Mouse (Mus musculus): Measurements from ENCODE around the gene Kng1.

DNA sequence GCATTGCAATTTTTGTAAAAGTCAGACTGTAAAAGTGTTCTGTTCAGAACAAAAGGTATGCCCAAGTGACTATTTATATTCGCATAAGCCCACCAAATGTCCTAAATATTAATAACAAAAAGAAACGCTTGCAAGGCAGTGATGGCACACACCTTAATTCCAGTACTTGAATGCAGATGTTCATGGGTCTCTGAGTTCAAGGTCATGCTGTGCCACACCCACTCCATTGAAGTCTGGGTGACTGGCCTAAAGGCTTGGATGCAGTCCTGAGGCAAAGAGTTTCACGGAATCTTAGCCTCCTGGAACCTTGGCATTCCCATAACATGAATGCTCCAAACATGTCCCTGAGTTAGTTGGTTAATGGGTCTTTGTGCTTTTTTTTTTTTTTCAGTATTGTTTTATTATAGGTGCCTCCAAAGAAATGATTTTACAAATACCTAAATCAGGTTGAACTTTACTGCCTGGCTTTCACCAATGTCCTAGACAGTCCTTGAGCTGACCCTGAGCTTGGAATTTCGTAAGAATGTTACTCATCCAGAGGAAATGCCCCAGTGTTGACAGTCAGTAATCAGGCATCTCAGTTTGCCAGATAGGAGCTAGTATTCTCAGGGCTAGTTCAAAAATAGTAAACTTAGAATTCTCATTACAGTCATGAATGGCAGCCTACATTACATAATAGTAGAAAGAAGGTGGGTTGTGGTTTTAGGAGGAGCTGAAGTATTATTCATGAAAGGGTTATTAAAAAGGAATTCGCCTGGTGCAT lies 26.8 kb upstream of the Kng1 start:
- no peak for TF ChIP-seq CTCF (IDR thresholded peaks at IDR 0.05; ENCODE audit: low read depth)
- TF ChIP-seq EP300 (IDR thresholded peaks at IDR 0.05; ENCODE audit: low read depth): no peak
